Mouse (Mus musculus) limb, embryonic 14.5 days (tissue): ENCODE results near the gene Tnfrsf4. TPM values are rescaled to one million over a fixed set of nuclear protein-coding genes. Genes with fewer than 3 reads are reported as not detected.

ENCODE experiments used
- ATAC-seq: fragments of 200-750 bp; cut with Nextera tagmentation; 2 replicates; pipeline ENCODE4 v1.8.0; 2017; ENCODE audit warnings: low read depth, moderate number of reproducible peaks, moderate TSS enrichment; ENCODE audit not compliant: low FRiP score
- DNase-seq: peaks from one replicate; pipeline ENCODE4 v3.0.0-alpha.2; 2015; ENCODE audit warnings: low spot score
- H3K27ac ChIP-seq: fragments of 300-500 bp; sonication (generic); replicated peaks from 2 replicates; pipeline ENCODE4 v1.5.1; 2014; ENCODE audit warnings: low read depth, mild to moderate bottlenecking, low read length, moderate library complexity, mixed read lengths
- H3K27me3 ChIP-seq: fragments of 300-500 bp; sonication (generic); 2 replicates; pipeline ENCODE4 v1.6.1; 2014; ENCODE audit warnings: low read length, mixed read lengths; ENCODE audit not compliant: control insufficient read depth, insufficient read depth
- H3K36me3 ChIP-seq: fragments of 300-500 bp; sonication (generic); 2 replicates; pipeline ENCODE4 v1.6.1; 2014; ENCODE audit warnings: mild to moderate bottlenecking, low read length, moderate library complexity, mixed read lengths; ENCODE audit not compliant: control insufficient read depth, insufficient read depth
- H3K4me1 ChIP-seq: fragments of 300-500 bp; sonication (generic); 2 replicates; pipeline ENCODE4 v1.6.1; 2014; ENCODE audit warnings: antibody characterized with exemption, low read length, mixed read lengths; ENCODE audit not compliant: control insufficient read depth, insufficient read depth
- H3K4me2 ChIP-seq: fragments of 300-500 bp; sonication (generic); replicated peaks from 2 replicates; pipeline ENCODE4 v1.6.1; 2014; ENCODE audit warnings: low read depth, mild to moderate bottlenecking, low read length, moderate library complexity; ENCODE audit not compliant: severe bottlenecking
- H3K4me3 ChIP-seq: fragments of 300-500 bp; sonication (generic); replicated peaks from 2 replicates; pipeline ENCODE4 v1.5.1; 2014; ENCODE audit warnings: low read length
- H3K9ac ChIP-seq: fragments of 300-500 bp; sonication (generic); 2 replicates; pipeline ENCODE4 v1.6.1; 2014; ENCODE audit warnings: mild to moderate bottlenecking, low read depth, low read length, moderate library complexity; ENCODE audit not compliant: severe bottlenecking
- H3K9me3 ChIP-seq: fragments of 300-500 bp; sonication (generic); 2 replicates; pipeline ENCODE4 v1.6.1; 2016; ENCODE audit warnings: low read length; ENCODE audit not compliant: control insufficient read depth
- POLR2A ChIP-seq: fragments of 200-500 bp; IDR thresholded peaks from 2 replicates; pipeline ENCODE4 v1.8.0; 2012; ENCODE audit warnings: inconsistent platforms, mild to moderate bottlenecking, moderate library complexity, borderline replicate concordance; ENCODE audit not compliant: insufficient read depth, insufficient read length; ENCODE audit errors: extremely low read depth
- WGBS: fragments of 180-500 bp; shearing (Covaris S2); extraction: QIAGEN DNeasy Blood & Tissue Kit; methylation state at CpG from one replicate; pipeline ENCODE4 v1.1.7; 2014; 5-methylcytosine and 5-hydroxymethylcytosine counted together
- polyA plus RNA-seq, 2 experiments: library from polyadenylated mRNA; depleted of rRNA in 1 of 2; stranded (reverse) in 1 of 2; unstranded in 1 of 2; fragments of >200 nt; fragmentation: Nextera tagmentation in 1 of 2; extraction: Ambion mirVana in 1 of 2; gene quantifications; 2 replicates each; pipeline versions ENCODE4 v1.2.1 to v1.2.3; 2012 to 2014

Tnfrsf4 gene
- polyA plus RNA-seq, 2 experiments = 0.58 to 4.8 TPM

GRCm38 (mm10) chr4:156014436-156014835, 793 bp downstream of the Tnfrsf4 start:
- 75% methylated on average over 2 of the region's 2 CpGs for WGBS
- no peaks in the 10 kb centered on the region for H3K27me3 ChIP-seq
- no peak overlapping the region for H3K4me3 ChIP-seq
- H3K9ac ChIP-seq = no peak overlapping the region
- H3K9me3 ChIP-seq = no peaks in the 10 kb centered on the region
- no peak overlapping the region for H3K27ac ChIP-seq
- no peak for TF ChIP-seq POLR2A
- no peak overlapping the region for H3K4me2 ChIP-seq
- H3K4me1 ChIP-seq = no peaks in the 10 kb centered on the region
- ATAC-seq = no peak
- DNase-seq = no peak
- H3K36me3 ChIP-seq = peaks cover 51% of the 10 kb centered on the region

DNA sequence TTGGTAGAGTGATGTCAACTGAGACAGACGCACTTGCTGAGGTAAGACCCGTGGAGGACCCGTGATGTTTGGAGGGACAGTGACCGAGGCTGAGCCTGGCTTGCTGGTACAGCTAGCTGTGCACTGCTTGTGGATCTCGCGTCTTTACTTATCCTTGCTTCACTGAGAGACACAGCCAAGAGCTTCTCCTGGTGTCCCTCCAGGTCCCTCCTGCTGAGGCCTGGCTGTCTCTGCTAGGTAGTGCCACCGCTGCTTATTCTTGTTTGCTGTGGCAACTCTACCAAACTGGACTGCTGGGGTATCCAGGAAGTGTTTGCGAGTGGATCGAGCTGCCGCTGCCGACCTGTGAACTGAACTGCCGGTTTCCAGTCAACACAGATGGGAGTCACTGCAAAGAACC, 6.1 kb downstream of the Tnfrsf4 start:
- 92% methylated on average over 12 of the region's 12 CpGs for WGBS
- DNase-seq = no peak
- H3K9ac ChIP-seq = no peak overlapping the region
- no peak for TF ChIP-seq POLR2A
- no peaks in the 10 kb centered on the region for H3K9me3 ChIP-seq
- no peak overlapping the region for H3K27ac ChIP-seq
- H3K27me3 ChIP-seq = no peaks in the 10 kb centered on the region
- H3K4me3 ChIP-seq = no peak overlapping the region
- H3K36me3 ChIP-seq = peaks cover 10% of the 10 kb centered on the region; the same call in 1 of the 2 replicates
- H3K4me2 ChIP-seq = no peak overlapping the region
- ATAC-seq = no peak
- H3K4me1 ChIP-seq = no peaks in the 10 kb centered on the region

DNA sequence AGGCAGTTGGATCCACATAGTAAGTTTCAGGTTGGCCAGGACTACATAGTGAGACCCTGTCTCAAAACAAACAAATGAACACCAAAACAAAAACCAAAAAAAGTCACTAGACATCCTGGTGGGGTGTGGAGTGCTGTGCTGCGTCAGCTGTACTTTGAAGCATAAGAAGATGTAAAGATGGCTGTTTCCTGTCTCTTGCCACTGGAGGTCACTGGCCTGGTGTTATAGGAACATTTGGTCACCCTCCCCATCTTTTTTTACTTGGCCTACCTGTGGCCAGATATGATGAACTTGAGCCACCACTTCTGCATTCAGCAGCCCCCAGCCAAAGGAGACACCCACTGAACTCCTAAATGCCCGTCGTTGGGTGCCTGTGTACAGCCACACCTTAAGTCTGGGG, 7.7 kb downstream of the Tnfrsf4 start:
- no peak for ATAC-seq
- no peak for DNase-seq
- H3K4me3 ChIP-seq = no peak overlapping the region

DNA sequence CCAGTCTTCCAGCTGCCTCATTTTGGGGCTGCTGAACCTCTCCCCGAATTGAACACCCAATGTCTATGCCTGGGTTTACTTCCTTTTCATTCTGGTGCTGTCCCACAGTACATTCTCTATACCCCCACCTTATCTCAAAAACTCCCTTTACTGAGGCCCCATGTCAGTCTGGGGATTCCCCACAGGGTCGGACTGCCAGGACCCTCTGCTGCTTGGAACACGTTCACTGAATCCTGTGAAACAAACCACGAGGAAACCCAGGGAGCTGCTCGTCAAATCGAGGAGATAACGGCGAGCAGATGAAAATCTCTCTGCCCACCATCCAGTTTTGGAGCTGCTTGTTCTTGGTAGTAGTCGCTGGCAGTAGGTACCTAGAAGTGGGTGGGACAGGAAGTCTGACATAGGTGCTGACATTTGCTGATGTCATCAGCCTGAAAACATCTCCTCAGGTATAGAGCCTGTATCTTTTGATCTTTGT, 8.3 kb downstream of the Tnfrsf4 start:
- H3K4me3 ChIP-seq = no peak overlapping the region
- no peak for ATAC-seq

More for the DNA sequence above, 7.7 kb downstream of the Tnfrsf4 start:
- H3K27ac ChIP-seq = no peak overlapping the region
- H3K36me3 ChIP-seq = peaks cover 4% of the 10 kb centered on the region; the same call in 1 of the 2 replicates
- WGBS = 79% methylated on average over 3 of the region's 3 CpGs
- peaks cover 7% of the 10 kb centered on the region for H3K4me1 ChIP-seq
- no peak overlapping the region for H3K4me2 ChIP-seq
- H3K27me3 ChIP-seq = no peaks in the 10 kb centered on the region
- TF ChIP-seq POLR2A = no peak
- H3K9me3 ChIP-seq = no peaks in the 10 kb centered on the region
- no peak overlapping the region for H3K9ac ChIP-seq

GRCm38 (mm10) chr4:156023520-156023919, 9.9 kb downstream of the Tnfrsf4 start:
- H3K4me2 ChIP-seq = no peak overlapping the region
- H3K9me3 ChIP-seq = no peaks in the 10 kb centered on the region
- peaks cover 7% of the 10 kb centered on the region for H3K4me1 ChIP-seq
- H3K36me3 ChIP-seq = peaks cover 13% of the 10 kb centered on the region
- H3K9ac ChIP-seq = no peak overlapping the region
- no peak overlapping the region for H3K4me3 ChIP-seq
- no peak for DNase-seq
- H3K27ac ChIP-seq = no peak overlapping the region
- H3K27me3 ChIP-seq = no peaks in the 10 kb centered on the region
- WGBS = 78% methylated on average over 9 of the region's 9 CpGs
- TF ChIP-seq POLR2A = no peak
- ATAC-seq = no peak

More for the DNA sequence above, 8.3 kb downstream of the Tnfrsf4 start:
- 55% methylated on average over 9 of the region's 9 CpGs for WGBS
- H3K9ac ChIP-seq = no peak overlapping the region
- H3K27ac ChIP-seq = no peak overlapping the region
- H3K9me3 ChIP-seq = no peaks in the 10 kb centered on the region
- no peak for DNase-seq
- peaks cover 4% of the 10 kb centered on the region for H3K36me3 ChIP-seq
- peaks cover 7% of the 10 kb centered on the region for H3K4me1 ChIP-seq
- no peaks in the 10 kb centered on the region for H3K27me3 ChIP-seq
- H3K4me2 ChIP-seq = no peak overlapping the region
- no peak for TF ChIP-seq POLR2A

DNA sequence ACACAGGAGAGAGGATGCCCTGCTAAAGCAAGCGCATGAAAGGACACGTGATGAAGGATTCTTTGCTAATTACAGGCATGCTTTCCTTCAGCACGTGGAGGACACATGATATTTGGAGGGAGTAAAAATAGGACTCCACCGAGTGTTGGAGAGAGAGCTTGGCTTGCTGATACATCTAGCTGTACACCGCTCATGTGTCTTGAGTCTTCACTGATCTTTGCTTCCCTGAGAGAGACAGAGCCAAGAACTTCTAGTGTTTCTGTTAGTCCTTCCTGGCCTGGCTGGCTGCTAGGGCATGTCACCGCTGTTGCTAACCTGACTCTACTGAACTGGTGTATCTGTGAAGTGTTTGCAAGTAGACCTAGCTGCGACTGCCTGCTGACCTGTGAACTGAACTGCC, 10.5 kb downstream of the Tnfrsf4 start:
- 91% methylated on average over 7 of the region's 7 CpGs for WGBS

More for the DNA sequence above, 10.5 kb downstream of the Tnfrsf4 start:
- ATAC-seq = no peak
- no peaks in the 10 kb centered on the region for H3K9me3 ChIP-seq
- TF ChIP-seq POLR2A = no peak
- DNase-seq = no peak
- H3K4me2 ChIP-seq = no peak overlapping the region
- peaks cover 7% of the 10 kb centered on the region for H3K4me1 ChIP-seq
- H3K9ac ChIP-seq = no peak overlapping the region
- H3K36me3 ChIP-seq = peaks cover 13% of the 10 kb centered on the region
- no peak overlapping the region for H3K27ac ChIP-seq
- H3K27me3 ChIP-seq = no peaks in the 10 kb centered on the region
- no peak overlapping the region for H3K4me3 ChIP-seq
